11 mouse cellular contexts compared by ENCODE assay signal in the genomic region with DNA sequence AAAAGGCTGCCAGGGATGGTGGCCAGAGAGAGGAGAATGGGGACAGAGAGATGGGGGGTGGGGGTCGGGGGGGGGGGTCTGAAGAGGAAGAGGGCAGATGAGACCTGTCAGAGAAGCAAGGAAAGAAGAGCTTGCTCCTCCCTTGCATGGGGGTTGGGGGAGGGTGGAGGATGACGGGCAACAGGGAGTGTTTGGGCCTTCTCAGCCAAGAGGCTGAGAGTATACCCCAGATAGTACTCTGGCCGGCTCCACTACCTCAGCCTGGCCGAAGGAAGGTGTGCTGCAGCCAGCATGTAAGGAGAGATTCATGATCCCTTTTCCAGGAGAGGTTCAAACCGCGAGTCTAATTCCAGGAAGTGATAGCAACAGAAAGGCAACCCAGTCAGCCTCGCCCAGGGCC. TPM values are rescaled to one million over a fixed set of nuclear protein-coding genes. Genes with fewer than 3 reads are reported as not detected.
DNase-seq lines count a peak whose midpoint lies in the region; ATAC-seq lines count a peak whose summit lies in the region.
"Had no signal": no experiment of that assay in that cellular context is flagged by ENCODE, and none has a peak within 500 bp of the region (broad histone marks: within the 10 kb centered on the region; RNA-seq: fewer than 3 reads in every experiment).

No protein-coding gene starts in this region.

- no peaks in the 10 kb centered on the region for H3K36me3 ChIP-seq in embryonic facial prominence, embryonic 13.5 days
- H3K36me3 ChIP-seq in midbrain, embryonic 15.5 days (replicated peaks) = no peaks in the 10 kb centered on the region
- H3K36me3 ChIP-seq: lung, embryonic 15.5 days had no signal

- ATAC-seq in embryonic facial prominence, embryonic 13.5 days (ENCODE audit: insufficient number of reproducible peaks, insufficient read depth, low FRiP score, low TSS enrichment, low read depth) = 0 out of 2 replicates have a peak, but pooled peaks have one; percentile 28
- 0 out of 2 replicates have a peak, but pooled peaks have one; percentile 35 for ATAC-seq in midbrain, embryonic 15.5 days (replicated peaks)

- no peaks in the 10 kb centered on the region for H3K27me3 ChIP-seq in embryonic facial prominence, embryonic 13.5 days
- H3K27me3 ChIP-seq in midbrain, embryonic 15.5 days (replicated peaks) = no peaks in the 10 kb centered on the region
- H3K27me3 ChIP-seq: lung, embryonic 15.5 days had no signal

- DNase-seq in gastrocnemius, adult 18-20 months (ENCODE audit: low spot score) = peak; percentile 75
- no peak for DNase-seq in gastrocnemius, postnatal 4 days (ENCODE audit: low spot score in 2 of 2)
- peak; percentile 19 to 31 for DNase-seq in gastrocnemius, postnatal 36 days
- DNase-seq in adrenal gland, adult 2 months = no peak
- no peak for DNase-seq in embryo, embryonic 9.5 days (ENCODE audit: extremely low spot score)
- no peak for DNase-seq in kidney, adult 9 months
- DNase-seq: kidney, adult 2 months had no signal

- H3K4me1 ChIP-seq in embryonic facial prominence, embryonic 13.5 days = peaks cover 25% of the 10 kb centered on the region
- H3K4me1 ChIP-seq in midbrain, embryonic 15.5 days = peaks cover 30% of the 10 kb centered on the region

- 25% methylated on average over 7 of the region's 7 CpGs for WGBS in embryonic facial prominence, embryonic 13.5 days
- 30% methylated on average over 7 of the region's 7 CpGs for WGBS in midbrain, embryonic 15.5 days

- no peak overlapping the region for H3K4me3 ChIP-seq in embryonic facial prominence, embryonic 13.5 days
- H3K4me3 ChIP-seq in midbrain, embryonic 15.5 days = no peak overlapping the region
- H3K4me3 ChIP-seq: heart, adult 2 months; lung, embryonic 15.5 days had no signal

- H3K27ac ChIP-seq in embryonic facial prominence, embryonic 13.5 days = peak overlapping the region; percentile 55
- H3K27ac ChIP-seq in midbrain, embryonic 15.5 days = peak overlapping the region; percentile 72
- H3K27ac ChIP-seq: heart, adult 2 months had no signal

- no peak overlapping the region; the same call in 1 of the 2 replicates for H3K4me2 ChIP-seq in embryonic facial prominence, embryonic 13.5 days
- no peak overlapping the region for H3K4me2 ChIP-seq in midbrain, embryonic 15.5 days
- H3K4me2 ChIP-seq: lung, embryonic 15.5 days had no signal

- H3K9ac ChIP-seq in embryonic facial prominence, embryonic 13.5 days = no peak overlapping the region
- no peak overlapping the region for H3K9ac ChIP-seq in midbrain, embryonic 15.5 days

- intact Hi-C loops in gastrocnemius, postnatal 36 days (cut with DNase I) = loop anchor here (2.0 kb wide), 1 partner anchor 48 kb away; the partner anchor contains the start of gene Ncoa1

- H3K9me3 ChIP-seq in embryonic facial prominence, embryonic 13.5 days = no peaks in the 10 kb centered on the region
- H3K9me3 ChIP-seq in midbrain, embryonic 15.5 days = no peaks in the 10 kb centered on the region
- H3K9me3 ChIP-seq: lung, embryonic 15.5 days had no signal

RNA-seq across cellular contexts. Expression of gene Ncoa1, which starts 47.6 kb away (rescaled TPM):
- total RNA-seq in gastrocnemius, adult 18-20 months (2021) = 10 to 100 TPM; 23.9 to 27.7 TPM
- total RNA-seq in gastrocnemius, postnatal 4 days (2021) = 10 to 100 TPM; 51.1 to 52.3 TPM
- polyA plus RNA-seq in embryonic facial prominence, embryonic 13.5 days (2015; fragmentation: Nextera tagmentation; extraction: Ambion mirVana) = 9.5 and 9.8 TPM in 2 replicates
- 10 to 100 TPM; 22.2 to 22.5 TPM for total RNA-seq in gastrocnemius, postnatal 36 days (2021)
- polyA plus RNA-seq in midbrain, embryonic 15.5 days (2015; fragmentation: Nextera tagmentation; extraction: Ambion mirVana) = 12.5 and 14.2 TPM in 2 replicates
- total RNA-seq in adrenal gland, adult 2 months (2021) = 10 to 100 TPM; 34.3 to 40.9 TPM
- 17.7 and 20.4 TPM in 2 replicates for polyA plus RNA-seq in adrenal gland, adult 2 months (2012; rRNA removed)

Comparison
In these comparisons a context has a peak if more than half of its experiments do, and no peak if none do; other contexts are left out.
1. DNase-seq: peak in gastrocnemius, adult 18-20 months (single experiment) and gastrocnemius, postnatal 36 days (2 of 2); none in gastrocnemius, postnatal 4 days (0 of 2), adrenal gland, adult 2 months (single experiment), embryo, embryonic 9.5 days (single experiment) and kidney, adult 9 months (single experiment).